Mouse (Mus musculus) midbrain, embryonic 14.5 days (tissue): ENCODE measurements at regions not wholly inside any gene's neighbourhood (a gene's known extent, or its start where the extent isn't known, plus 50 kb on each side); places are given as distances from the start of the nearest gene placed in this dataset.

Experiments
- ATAC-seq: fragments of 200-750 bp; cut with Nextera tagmentation; 2 replicates; pipeline ENCODE4 v1.8.0; 2017; ENCODE audit warnings: moderate number of reproducible peaks, moderate library complexity; ENCODE audit not compliant: low FRiP score, low TSS enrichment
- DNase-seq: peaks from one replicate; pipeline ENCODE4 v3.0.0-alpha.2; 2015
- H3K27ac ChIP-seq: fragments of 300-500 bp; sonication (generic); replicated peaks from 2 replicates; pipeline ENCODE4 v1.5.1; 2014; ENCODE audit warnings: mild to moderate bottlenecking, low read depth, low read length, moderate library complexity
- H3K27me3 ChIP-seq: fragments of 300-500 bp; sonication (generic); 2 replicates; pipeline ENCODE4 v1.6.1; 2014; ENCODE audit warnings: low read length, control low read depth, mixed read lengths; ENCODE audit not compliant: control insufficient read depth, insufficient read depth
- H3K36me3 ChIP-seq: fragments of 300-500 bp; sonication (generic); 2 replicates; pipeline ENCODE4 v1.6.1; 2014; ENCODE audit warnings: low read length, control low read depth; ENCODE audit not compliant: control insufficient read depth, insufficient read depth
- H3K4me1 ChIP-seq: fragments of 300-500 bp; sonication (generic); 2 replicates; pipeline ENCODE4 v1.6.1; 2014; ENCODE audit warnings: mild to moderate bottlenecking, antibody characterized with exemption, low read length, control low read depth; ENCODE audit not compliant: control insufficient read depth, insufficient read depth
- H3K4me2 ChIP-seq: fragments of 300-500 bp; sonication (generic); 2 replicates; pipeline ENCODE4 v1.6.1; 2014; ENCODE audit warnings: mild to moderate bottlenecking, low read length, moderate library complexity
- H3K4me3 ChIP-seq: fragments of 300-500 bp; sonication (generic); replicated peaks from 2 replicates; pipeline ENCODE4 v1.5.1; 2014; ENCODE audit warnings: low read depth, low read length
- H3K9ac ChIP-seq: fragments of 300-500 bp; sonication (generic); replicated peaks from 2 replicates; pipeline ENCODE4 v1.6.1; 2014; ENCODE audit warnings: mild to moderate bottlenecking, low read length, moderate library complexity
- H3K9me3 ChIP-seq: fragments of 300-500 bp; sonication (generic); 2 replicates; pipeline ENCODE4 v1.6.1; 2016; ENCODE audit warnings: low read length, control low read depth, mixed read lengths; ENCODE audit not compliant: control insufficient read depth
- WGBS: fragments of 180-500 bp; shearing (Covaris S2); extraction: QIAGEN DNeasy Blood & Tissue Kit; methylation state at CpG from one replicate; pipeline ENCODE4 v1.1.7; 2014; 5-methylcytosine and 5-hydroxymethylcytosine counted together

- ATAC-seq = no peak
- H3K27ac ChIP-seq = no peak overlapping the region
- H3K27me3 ChIP-seq = no peaks in the 10 kb centered on the region
- no peaks in the 10 kb centered on the region for H3K36me3 ChIP-seq
- no peak for DNase-seq
- no peak overlapping the region for H3K4me2 ChIP-seq
- no peak overlapping the region for H3K9ac ChIP-seq
- H3K4me3 ChIP-seq = no peak overlapping the region
- H3K4me1 ChIP-seq = no peaks in the 10 kb centered on the region
- H3K9me3 ChIP-seq = no peaks in the 10 kb centered on the region
Observed at GRCm38 (mm10) chr1:94868872-94869271, 444.6 kb upstream of the Fam174a start.

DNA sequence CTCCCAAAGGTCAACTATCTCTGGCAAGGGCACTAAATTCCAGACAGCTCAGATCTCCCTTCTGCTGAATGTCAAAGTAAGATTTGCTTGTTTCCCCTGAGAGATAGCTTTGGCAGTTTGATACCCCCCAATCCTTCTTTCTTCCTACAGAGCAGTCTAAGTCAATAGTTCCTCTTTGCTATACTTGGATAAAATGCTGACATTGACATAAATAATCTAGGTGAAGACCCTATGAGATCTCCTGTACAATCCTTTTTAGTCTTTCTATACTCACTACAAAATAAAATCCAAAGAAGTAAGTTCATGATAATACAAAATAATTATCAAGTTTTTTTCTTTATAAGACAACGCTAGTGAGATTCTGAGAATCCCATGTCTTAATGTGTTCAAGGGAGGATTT, 432.9 kb upstream of the Fam174a start:
- Histone ChIP-seq H3K9ac (no peak overlapping the region), H3K9me3 (no peaks in the 10 kb centered on the region), H3K4me3 (no peak overlapping the region), H3K4me2 (no peak overlapping the region), H3K27me3 (no peaks in the 10 kb centered on the region), H3K4me1 (no peaks in the 10 kb centered on the region), H3K27ac (no peak overlapping the region), H3K36me3 (no peaks in the 10 kb centered on the region)
- ATAC-seq (no peak), DNase-seq (no peak)
- 98% methylated on average over 1 of the region's 1 CpGs for WGBS

GRCm38 (mm10) chr1:94904982-94905507, 408.4 kb upstream of the Fam174a start:
- Histone ChIP-seq H3K4me1 (no peaks in the 10 kb centered on the region), H3K27ac (no peak overlapping the region), H3K27me3 (no peaks in the 10 kb centered on the region), H3K36me3 (no peaks in the 10 kb centered on the region), H3K4me3 (no peak overlapping the region), H3K9me3 (no peaks in the 10 kb centered on the region), H3K9ac (no peak overlapping the region), H3K4me2 (no peak overlapping the region)
- ATAC-seq (no peak), DNase-seq (no peak)
- 87% methylated on average over 3 of the region's 3 CpGs for WGBS

DNA sequence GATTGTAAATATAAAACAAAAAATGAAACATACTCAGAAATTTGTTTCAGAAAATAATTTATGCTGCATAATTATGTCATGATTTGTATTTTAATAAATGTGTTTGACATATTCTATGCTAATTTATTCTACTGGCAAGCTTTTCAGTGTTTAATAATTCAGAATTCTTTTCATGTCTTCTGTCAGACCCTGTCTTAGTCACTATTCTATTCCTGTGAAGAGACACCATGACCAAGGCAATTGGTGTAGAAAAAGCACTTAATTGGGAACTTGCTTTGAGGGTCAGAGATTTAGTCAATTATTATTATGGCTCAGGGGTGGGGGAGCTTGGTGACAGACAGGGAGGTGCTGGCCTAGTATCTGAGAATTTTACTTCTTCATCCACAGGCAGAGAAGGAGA, 402.6 kb upstream of the Fam174a start:
- no peaks in the 10 kb centered on the region for H3K36me3 ChIP-seq
- H3K9me3 ChIP-seq = no peaks in the 10 kb centered on the region
- no peaks in the 10 kb centered on the region for H3K27me3 ChIP-seq
- H3K4me2 ChIP-seq = no peak overlapping the region
- peak; percentile 68 for ATAC-seq
- H3K9ac ChIP-seq = no peak overlapping the region
- H3K4me1 ChIP-seq = no peaks in the 10 kb centered on the region
- DNase-seq = peak; percentile 35
- no peak overlapping the region for H3K4me3 ChIP-seq
- no peak overlapping the region for H3K27ac ChIP-seq
